Mouse (Mus musculus): ENCODE results near the gene Plekhg5. TPM values are rescaled to one million over a fixed set of nuclear protein-coding genes. Genes with fewer than 3 reads are reported as not detected.
A peak's percentile ranks its signal among the peaks of the same experiment; 100 is the strongest.

Plekhg5 gene
- total and polyA plus RNA-seq, 2 experiments from 2014 or later: 13.1 to 20.7 TPM

DNA sequence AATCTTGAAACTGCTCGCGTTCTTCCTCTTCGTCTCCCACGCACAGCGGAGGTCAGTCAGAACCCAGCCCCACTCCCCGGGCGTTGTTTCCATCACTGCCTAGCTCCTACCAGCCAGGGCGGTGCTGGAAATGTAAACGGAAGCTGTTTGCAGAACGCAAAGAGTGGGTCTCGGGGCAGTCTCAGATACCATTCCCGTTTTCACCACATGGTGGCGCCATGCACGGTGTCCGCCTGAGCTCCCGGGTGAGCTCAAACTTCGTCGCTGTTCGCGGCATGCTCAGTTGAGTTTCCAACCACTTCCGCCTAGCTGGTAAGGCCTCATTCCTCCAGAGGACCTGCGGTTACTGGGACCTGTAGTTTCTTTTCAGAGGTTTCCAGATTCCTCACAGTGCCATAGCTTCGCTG lies 81.5 kb downstream of the Plekhg5 start:
- H3K27me3 ChIP-seq (ENCODE audit: insufficient read depth, low read length): peaks cover 57% of the 10 kb centered on the region
- H3K4me3 ChIP-seq (ENCODE audit: low read length): peak overlapping the region; percentile 21
- ATAC-seq (peak; percentile 25; the same call in 1 of the 2 replicates), DNase-seq (ENCODE audit: low spot score) (peak; percentile 87)
- H3K36me3 ChIP-seq (ENCODE audit: insufficient read depth, low read length): no peaks in the 10 kb centered on the region
- H3K4me1 ChIP-seq (ENCODE audit: insufficient read depth, low read length): no peaks in the 10 kb centered on the region
- WGBS: 3% methylated on average over 23 of the region's 23 CpGs
- TF ChIP-seq CTCF (IDR thresholded peaks at IDR 0.05; ENCODE audit: low read depth): peak; percentile 91
- no peaks in the 10 kb centered on the region for H3K9me3 ChIP-seq (ENCODE audit: low read length)
- H3K4me2 ChIP-seq (ENCODE audit: low read depth, low read length): peak overlapping the region; percentile 49
- no peak overlapping the region for H3K9ac ChIP-seq (replicated peaks; ENCODE audit: low read length)
- H3K27ac ChIP-seq: no peak overlapping the region

DNA sequence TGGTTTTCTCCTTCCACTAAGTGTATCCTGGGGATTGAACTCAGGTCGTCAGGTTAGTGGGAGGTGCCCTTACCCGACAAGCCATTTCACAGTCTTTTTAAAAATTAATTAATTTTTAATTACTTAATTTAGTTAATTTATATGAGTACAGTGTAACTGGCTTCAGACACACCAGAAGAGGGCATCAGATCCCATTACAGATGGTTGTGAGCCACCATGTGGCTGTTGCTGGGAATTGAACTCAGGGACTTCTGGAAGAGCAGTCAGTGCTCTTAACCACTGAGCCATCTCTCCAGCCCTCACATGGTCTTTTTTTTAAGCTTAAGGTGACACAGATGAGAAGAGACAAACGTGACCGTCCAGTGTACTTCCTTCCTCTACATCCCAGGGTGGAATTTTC lies 82.7 kb downstream of the Plekhg5 start:
- no peaks in the 10 kb centered on the region for H3K9me3 ChIP-seq (ENCODE audit: low read length)
- TF ChIP-seq CTCF (IDR thresholded peaks at IDR 0.05; ENCODE audit: low read depth): peak; percentile 24; the same call in 1 of the 2 replicates
- no peak overlapping the region for H3K9ac ChIP-seq (replicated peaks; ENCODE audit: low read length)
- H3K4me3 ChIP-seq (ENCODE audit: low read length): no peak overlapping the region
- WGBS: 68% methylated on average over 4 of the region's 4 CpGs
- H3K27me3 ChIP-seq (ENCODE audit: insufficient read depth, low read length): peaks cover 66% of the 10 kb centered on the region
- no peak overlapping the region for H3K4me2 ChIP-seq (ENCODE audit: low read depth, low read length)
- H3K36me3 ChIP-seq (ENCODE audit: insufficient read depth, low read length): no peaks in the 10 kb centered on the region
- no peak overlapping the region for H3K27ac ChIP-seq
- no peak for ATAC-seq
- H3K4me1 ChIP-seq (ENCODE audit: insufficient read depth, low read length): peaks cover 5% of the 10 kb centered on the region; the same call in 1 of the 2 replicates
- DNase-seq (ENCODE audit: low spot score): no peak

- H3K36me3 ChIP-seq (ENCODE audit: insufficient read depth, low read length): no peaks in the 10 kb centered on the region
- peak; percentile 68 for DNase-seq (ENCODE audit: low spot score)
- H3K27ac ChIP-seq: no peak overlapping the region
- ATAC-seq: no peak
- no peak overlapping the region for H3K9ac ChIP-seq (replicated peaks; ENCODE audit: low read length)
- WGBS: 19% methylated on average over 21 of the region's 21 CpGs
- H3K27me3 ChIP-seq (ENCODE audit: insufficient read depth, low read length): peaks cover 53% of the 10 kb centered on the region
- no peaks in the 10 kb centered on the region for H3K9me3 ChIP-seq (ENCODE audit: low read length)
- H3K4me1 ChIP-seq (ENCODE audit: insufficient read depth, low read length): peaks cover 5% of the 10 kb centered on the region; the same call in 1 of the 2 replicates
- TF ChIP-seq CTCF (IDR thresholded peaks at IDR 0.05; ENCODE audit: low read depth): peak; percentile 77
- peak overlapping the region; percentile 16 for H3K4me2 ChIP-seq (ENCODE audit: low read depth, low read length)
- peak overlapping the region; percentile 14; the same call in 1 of the 2 replicates for H3K4me3 ChIP-seq (ENCODE audit: low read length)
Observed at GRCm38 (mm10) chr4:152157779-152158584, 85.7 kb downstream of the Plekhg5 start.

- H3K9me3 ChIP-seq (ENCODE audit: low read length): no peaks in the 10 kb centered on the region
- no peaks in the 10 kb centered on the region for H3K36me3 ChIP-seq (ENCODE audit: insufficient read depth, low read length)
- DNase-seq (ENCODE audit: low spot score) (no peak), ATAC-seq (no peak)
- no peak within 1 kb of the TSS for H3K9ac ChIP-seq (replicated peaks; ENCODE audit: low read length)
- whole genome bisulfite sequencing: 3% methylated on average over 35 of the region's 35 CpGs
- H3K4me1 ChIP-seq (ENCODE audit: insufficient read depth, low read length): peaks cover 5% of the 10 kb centered on the region; the same call in 1 of the 2 replicates
- H3K4me3 ChIP-seq (ENCODE audit: low read length): peak within 1 kb of the TSS; percentile 18
- no peak within 1 kb of the TSS for H3K27ac ChIP-seq
- H3K27me3 ChIP-seq (ENCODE audit: insufficient read depth, low read length): peaks cover 46% of the 10 kb centered on the region
- TF ChIP-seq CTCF (IDR thresholded peaks at IDR 0.05; ENCODE audit: low read depth): no peak
- H3K4me2 ChIP-seq (ENCODE audit: low read depth, low read length): peak within 1 kb of the TSS; percentile 16
Observed at GRCm38 (mm10) chr4:152158585-152159284, 86.4 kb downstream of the Plekhg5 start, which contains the start of gene Hes2. Gene Hes2, plus strand, starts transcription at chr4:152158867.

DNA sequence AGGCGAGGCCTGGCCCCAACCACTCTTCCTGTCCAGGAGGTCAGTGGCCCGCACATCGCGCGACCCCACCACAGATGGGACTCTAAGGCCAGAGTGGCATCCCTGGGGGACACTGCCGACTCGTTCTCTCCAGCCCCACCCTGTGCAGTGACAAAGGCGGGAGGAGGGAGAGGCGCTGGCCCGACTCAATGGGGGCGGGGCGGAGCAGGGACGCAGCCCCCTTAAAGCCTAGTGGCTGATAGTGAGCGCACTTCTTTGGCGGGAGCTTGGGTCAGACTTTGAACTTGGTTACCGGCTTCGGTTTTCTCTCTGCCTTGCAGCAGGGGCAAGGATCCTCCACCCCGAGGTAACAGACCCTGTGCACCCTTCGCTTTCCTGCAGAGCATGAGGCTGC lies 87.0 kb downstream of the Plekhg5 start:
- peak overlapping the region; percentile 16 for H3K4me2 ChIP-seq (ENCODE audit: low read depth, low read length)
- no peak for DNase-seq (ENCODE audit: low spot score)
- H3K36me3 ChIP-seq (ENCODE audit: insufficient read depth, low read length): no peaks in the 10 kb centered on the region
- 1% methylated on average over 19 of the region's 19 CpGs for WGBS
- peaks cover 42% of the 10 kb centered on the region for H3K27me3 ChIP-seq (ENCODE audit: insufficient read depth, low read length)
- peak overlapping the region; percentile 18 for H3K4me3 ChIP-seq (ENCODE audit: low read length)
- no peak overlapping the region for H3K9ac ChIP-seq (replicated peaks; ENCODE audit: low read length)
- ATAC-seq: no peak
- H3K9me3 ChIP-seq (ENCODE audit: low read length): no peaks in the 10 kb centered on the region
- no peak for TF ChIP-seq CTCF (IDR thresholded peaks at IDR 0.05; ENCODE audit: low read depth)
- no peak overlapping the region for H3K27ac ChIP-seq
- peaks cover 5% of the 10 kb centered on the region; the same call in 1 of the 2 replicates for H3K4me1 ChIP-seq (ENCODE audit: insufficient read depth, low read length)

DNA sequence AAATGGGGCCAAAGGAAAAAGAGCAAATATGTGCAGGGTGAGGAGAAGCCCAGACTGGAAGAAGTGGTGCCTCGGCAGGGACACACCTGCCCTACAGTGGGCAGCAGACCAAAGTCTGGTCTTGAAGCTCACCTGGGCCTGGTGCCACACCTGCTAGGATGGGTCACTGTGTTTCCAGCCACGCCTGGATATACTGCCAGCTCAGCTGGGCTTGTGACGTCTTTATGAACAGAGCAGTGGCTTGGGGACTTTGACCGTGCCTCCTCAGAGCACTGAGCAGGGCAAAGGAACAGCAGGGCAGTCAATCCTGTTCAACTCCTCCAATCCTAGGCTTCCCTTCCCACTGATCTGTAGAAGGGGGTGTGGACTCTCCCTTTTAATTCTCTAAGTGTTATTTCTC lies 88.5 kb downstream of the Plekhg5 start:
- 39% methylated on average over 4 of the region's 4 CpGs for WGBS
- DNase-seq (ENCODE audit: low spot score): no peak
- TF ChIP-seq CTCF (IDR thresholded peaks at IDR 0.05; ENCODE audit: low read depth): no peak
- Histone ChIP-seq H3K4me2 (ENCODE audit: low read depth, low read length) (no peak overlapping the region), H3K27ac (no peak overlapping the region), H3K4me3 (ENCODE audit: low read length) (no peak overlapping the region), H3K9me3 (ENCODE audit: low read length) (no peaks in the 10 kb centered on the region), H3K36me3 (ENCODE audit: insufficient read depth, low read length) (no peaks in the 10 kb centered on the region), H3K4me1 (ENCODE audit: insufficient read depth, low read length) (peaks cover 5% of the 10 kb centered on the region; the same call in 1 of the 2 replicates), H3K9ac (replicated peaks; ENCODE audit: low read length) (no peak overlapping the region), H3K27me3 (ENCODE audit: insufficient read depth, low read length) (peaks cover 42% of the 10 kb centered on the region)
- no peak for ATAC-seq

Measured in hindbrain, postnatal 0 days (tissue).